Mouse (Mus musculus) G1E-ER4 (cell line): Measurements from ENCODE around the gene Nrxn3. TPM values are rescaled to one million over a fixed set of nuclear protein-coding genes. Genes with fewer than 3 reads are reported as not detected.

Source experiments
- GATA1 ChIP-seq: IDR thresholded peaks from one replicate; pipeline ENCODE4 v1.8.0; 2012; ENCODE audit warnings: low read length, inconsistent platforms
- polyA plus RNA-seq: library from polyadenylated mRNA; stranded (reverse); fragments of >175 nt; gene quantifications from 2 replicates; pipeline ENCODE4 v1.2.3, GENCODE M21; 2012

Nrxn3 gene
- polyA plus RNA-seq, 1 experiment = not detected

DNA sequence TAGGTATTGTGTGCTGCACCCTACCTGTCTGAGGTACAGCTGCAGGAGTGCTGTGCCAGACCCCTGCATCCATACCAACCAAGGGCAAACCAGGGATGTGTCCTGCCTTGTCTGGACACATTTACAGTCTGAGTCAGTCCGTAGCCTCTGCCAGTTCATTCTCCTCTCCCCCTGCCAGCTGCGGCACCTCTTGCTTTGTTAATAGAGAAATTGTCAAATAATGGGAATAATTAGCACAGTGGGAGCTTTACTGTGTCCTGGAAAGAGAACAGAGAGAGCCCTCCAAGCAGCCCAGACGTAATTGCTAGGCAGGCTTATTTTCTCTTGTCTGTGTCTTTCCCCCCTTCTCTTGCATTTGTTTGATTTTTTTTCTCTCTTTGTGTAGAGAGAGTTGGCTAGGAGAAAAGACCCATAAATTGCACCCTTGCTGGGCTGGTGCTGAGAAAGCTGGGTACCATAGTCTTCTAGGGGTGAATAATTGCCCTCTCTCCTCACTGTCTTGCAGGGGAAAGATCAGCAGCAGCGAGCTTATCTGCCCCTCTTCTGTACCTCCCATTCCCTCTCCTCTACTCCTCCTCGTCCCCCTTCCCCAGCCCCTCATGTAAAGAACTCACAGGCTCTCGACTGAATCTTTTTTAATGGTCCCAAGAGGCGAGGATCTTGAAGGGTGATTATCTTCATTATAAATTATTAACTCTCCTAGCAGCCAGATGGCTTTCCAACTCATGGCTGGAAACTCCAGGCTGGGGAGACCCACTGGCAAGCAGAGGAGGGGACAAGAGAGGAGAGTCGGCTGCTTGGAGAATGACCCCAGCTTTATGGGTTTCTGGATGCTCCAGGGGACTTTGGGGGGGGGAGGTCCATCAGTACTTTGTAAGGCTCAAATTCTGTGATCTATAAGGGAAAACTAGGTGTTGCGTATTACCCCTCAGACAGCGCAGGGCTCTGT lies 61.8 kb downstream of the Nrxn3 start:
- TF ChIP-seq GATA1 = no peak

DNA sequence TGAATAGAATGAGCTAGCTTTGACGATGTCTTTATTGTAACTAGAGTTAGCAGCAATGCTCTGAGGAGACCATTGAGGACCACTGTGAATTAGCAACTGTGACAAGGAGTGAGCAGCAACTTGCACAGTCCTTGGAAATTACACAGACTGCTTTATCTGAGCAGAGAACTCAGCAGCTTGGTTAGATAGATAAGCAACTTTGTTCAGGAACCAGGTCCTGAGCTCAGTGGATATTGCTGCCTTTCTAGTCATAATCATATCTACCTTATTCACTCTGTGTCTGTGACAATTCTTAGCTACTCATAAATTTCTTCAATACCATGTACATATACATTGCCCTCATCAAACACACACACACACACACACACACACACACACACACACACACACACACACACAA lies 70.6 kb downstream of the Nrxn3 start:
- no peak for TF ChIP-seq GATA1

DNA sequence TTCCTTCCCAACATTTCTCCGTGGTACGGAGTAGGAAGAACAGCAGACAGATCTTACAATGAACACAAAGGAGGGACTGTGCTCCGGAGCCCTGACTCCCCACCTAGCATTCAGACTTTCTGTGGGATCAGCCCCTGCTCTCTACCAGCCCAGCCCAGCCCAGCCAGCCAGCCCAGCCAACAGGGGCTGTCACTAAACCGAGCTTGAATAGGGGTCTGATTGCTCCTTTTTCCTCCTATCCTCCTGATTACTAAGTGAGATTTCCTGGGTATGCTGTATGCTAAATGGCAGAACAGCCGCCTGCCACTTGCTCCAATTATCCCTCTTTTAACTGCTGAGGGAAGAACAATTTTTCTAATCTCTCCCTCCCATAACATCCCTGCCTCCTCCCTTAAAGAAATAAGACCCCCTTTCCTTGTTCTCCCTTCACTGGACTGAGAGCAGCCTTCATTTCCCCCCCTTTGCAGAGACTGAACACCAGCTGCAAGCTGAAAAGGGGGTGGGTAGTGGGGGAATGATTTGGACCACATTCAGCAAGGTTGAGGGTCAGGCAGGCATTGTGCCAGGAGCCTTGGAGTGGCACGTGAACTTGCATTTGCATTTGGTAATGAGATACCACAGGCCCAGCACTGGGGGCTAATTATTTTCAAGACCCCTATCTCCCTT lies 78.4 kb downstream of the Nrxn3 start:
- TF ChIP-seq GATA1 = no peak

DNA sequence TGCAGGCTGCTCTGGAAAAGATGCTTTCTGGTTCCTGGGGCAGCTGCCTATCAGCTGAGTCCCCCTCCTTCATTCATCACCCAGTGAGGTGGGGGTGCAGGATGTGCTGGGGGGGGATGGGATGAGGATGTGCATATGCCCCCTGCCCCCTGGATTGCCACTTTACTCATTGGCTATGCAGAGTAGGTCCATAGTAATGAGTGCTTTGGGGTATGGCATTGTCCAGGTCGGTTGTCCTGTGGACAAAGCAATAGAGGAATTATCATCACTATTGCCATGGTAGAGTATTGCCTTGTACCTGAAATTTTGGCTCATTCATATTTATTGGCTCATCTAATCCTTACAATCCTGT lies 79.0 kb downstream of the Nrxn3 start:
- TF ChIP-seq GATA1 = no peak

DNA sequence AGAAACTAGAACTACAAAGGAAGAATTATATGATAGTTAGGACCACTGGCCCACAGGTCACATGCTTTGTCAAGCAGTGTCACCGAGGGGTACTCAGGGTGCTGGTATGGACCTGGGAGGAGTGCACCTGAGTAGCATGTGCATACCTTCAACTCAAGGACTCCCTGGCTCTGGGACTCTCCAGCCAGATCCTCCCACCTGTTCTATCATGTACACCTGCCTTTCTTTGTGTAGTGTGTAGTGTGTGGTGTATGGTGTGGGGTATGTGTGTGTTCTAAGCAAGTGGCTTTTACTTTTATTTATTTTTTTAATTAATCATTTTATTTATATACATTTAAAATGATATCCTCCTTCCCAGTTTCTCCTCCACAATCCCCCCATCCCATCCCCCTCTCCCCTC lies 86.3 kb downstream of the Nrxn3 start:
- no peak for TF ChIP-seq GATA1

DNA sequence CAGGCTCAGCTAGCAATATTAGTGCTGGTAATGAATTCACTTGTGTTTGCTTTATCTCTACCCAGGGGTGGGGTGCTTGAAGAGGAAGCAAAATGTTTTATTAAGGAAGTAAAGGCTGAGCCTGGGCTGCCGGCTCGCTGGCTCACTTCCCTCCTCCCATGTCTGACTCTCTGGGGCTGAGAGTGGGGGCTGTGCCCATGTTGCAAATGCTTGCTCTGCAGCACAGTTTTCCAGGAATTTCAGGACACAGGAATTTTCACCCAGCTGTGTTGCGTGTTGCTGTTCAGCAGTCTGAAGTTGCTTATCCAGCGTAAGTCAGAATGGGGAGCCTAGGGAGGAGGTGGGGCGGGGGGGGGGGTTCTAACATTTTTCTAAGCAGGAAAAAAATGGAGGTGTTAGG lies 89.5 kb downstream of the Nrxn3 start:
- no peak for TF ChIP-seq GATA1

DNA sequence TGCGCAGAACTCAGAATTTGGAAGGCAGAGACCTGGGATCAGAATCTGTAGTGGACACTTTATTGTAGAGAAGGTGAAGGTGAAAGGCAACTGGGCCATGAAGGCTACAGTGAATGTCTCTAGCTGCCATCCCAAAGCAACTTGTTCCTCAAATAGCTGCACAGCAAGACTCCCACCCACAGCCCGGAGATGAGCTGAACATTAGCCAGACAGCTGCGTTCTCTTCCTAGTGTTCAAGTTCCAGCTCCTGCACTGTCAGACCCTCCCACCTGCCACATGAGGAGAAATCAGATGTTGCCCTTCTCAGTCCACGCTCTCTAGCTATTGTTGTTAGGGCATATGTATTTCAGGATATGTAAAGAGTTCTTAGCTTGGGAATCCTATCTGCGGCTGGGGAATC lies 94.2 kb downstream of the Nrxn3 start:
- no peak for TF ChIP-seq GATA1

DNA sequence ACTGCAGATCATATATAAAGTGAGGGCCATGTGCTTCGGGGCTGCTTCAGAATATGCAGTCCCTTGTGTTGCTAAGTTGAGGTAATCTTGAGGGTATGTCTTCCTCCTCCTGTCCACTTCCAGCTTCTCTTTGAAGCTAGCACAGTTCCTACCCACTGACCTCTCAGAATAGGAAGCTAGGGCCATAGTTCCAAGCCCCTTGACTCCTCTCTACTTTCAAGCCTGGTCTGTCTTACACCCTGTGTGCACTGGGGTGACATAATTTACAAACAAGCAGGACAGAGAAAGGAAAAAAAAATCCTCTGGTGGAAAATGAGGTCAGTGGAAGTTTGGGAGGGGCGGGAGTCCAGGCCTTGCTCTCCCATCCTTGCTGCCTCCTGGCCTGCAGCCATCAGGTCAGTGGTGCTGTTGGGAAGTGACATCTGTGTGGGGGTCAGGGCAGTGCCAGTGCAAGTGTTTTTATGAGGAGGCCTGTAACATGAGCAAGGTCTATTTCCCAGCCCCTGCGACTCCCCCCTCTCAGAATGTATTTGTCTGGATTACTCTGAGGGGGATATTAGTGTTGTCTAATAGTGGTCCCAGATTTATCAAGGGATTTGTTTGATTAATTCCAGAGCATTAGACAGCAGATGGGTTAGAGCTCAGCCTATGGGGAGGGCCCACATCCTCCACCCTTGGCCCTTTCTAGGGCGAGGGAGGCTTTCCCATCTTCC lies 96.1 kb downstream of the Nrxn3 start:
- TF ChIP-seq GATA1 = no peak

DNA sequence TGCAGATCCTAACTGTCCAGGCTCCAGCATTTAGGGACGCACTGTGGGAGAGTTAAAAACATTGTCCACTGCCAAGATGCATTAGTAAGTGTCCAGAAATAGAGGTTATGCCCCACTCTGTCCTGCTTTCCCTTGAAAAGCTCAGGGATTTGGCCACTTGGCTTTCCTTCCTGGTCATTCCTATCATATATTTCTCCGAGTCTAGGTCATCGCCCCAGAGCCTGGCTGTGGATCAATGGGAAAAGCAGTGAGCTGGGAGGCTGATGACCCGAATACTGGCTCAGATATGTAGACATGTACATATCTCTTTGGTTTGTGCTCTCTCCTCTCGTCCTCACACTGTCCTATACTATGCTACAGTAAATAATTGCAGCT lies 96.6 kb downstream of the Nrxn3 start:
- no peak for TF ChIP-seq GATA1

DNA sequence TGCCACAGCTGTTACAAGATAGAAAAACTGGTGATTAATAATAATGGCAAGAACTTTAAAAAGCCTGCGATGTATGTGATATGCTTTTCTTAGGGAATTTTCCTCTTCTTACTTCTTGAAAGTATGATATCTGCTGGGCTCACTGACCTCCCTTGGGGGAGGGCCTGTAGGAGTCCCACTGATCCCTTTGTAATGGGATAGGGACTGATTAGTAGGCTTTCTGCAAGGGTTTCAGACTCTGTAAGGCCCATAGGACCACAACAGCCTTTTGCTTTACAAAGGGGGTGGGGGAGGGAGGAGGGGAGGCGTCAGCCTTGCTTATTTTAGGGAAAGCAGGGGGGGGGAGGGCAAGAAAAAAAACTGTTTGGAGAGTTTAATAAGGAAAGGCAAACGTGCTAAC lies 97.5 kb downstream of the Nrxn3 start:
- TF ChIP-seq GATA1 = no peak

DNA sequence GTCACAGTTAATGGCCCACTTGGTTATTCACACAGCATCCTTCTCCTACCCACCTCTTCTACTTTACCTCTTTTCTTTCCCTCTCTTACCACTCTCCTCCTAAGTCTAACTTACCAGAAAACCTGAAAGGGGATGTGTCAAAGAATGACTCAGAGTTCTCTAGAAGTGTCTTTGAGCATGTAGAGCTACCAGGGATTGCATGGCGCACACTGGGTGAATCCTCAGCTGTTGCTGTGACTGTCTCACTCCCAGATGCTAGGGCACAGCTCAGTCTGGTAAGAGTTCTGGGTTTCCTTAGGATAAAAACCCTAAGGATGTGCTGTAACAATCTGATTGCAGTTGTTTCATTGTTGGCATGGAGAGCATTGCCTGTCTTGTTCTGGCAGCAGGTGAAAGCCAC lies 108.2 kb downstream of the Nrxn3 start:
- TF ChIP-seq GATA1 = no peak

DNA sequence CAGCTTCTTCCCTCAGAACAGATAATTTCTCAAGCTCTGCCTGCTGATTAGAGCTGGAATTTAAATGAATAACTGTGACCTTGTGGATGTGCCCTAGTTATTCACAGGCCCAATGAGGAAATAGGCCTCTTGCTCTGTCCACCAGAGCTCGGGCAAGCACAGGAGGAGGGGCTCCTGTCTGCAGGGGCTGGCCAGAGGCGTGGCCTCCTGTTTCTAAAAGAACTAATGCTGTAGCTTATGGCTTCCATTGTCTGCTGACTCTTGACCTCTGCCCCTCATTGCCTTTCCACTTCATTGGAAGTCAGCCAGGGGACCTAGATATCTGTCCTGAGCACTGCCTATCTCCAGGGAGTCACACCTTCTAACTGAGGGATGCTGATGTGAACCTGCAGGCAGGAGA lies 113.1 kb downstream of the Nrxn3 start:
- no peak for TF ChIP-seq GATA1

DNA sequence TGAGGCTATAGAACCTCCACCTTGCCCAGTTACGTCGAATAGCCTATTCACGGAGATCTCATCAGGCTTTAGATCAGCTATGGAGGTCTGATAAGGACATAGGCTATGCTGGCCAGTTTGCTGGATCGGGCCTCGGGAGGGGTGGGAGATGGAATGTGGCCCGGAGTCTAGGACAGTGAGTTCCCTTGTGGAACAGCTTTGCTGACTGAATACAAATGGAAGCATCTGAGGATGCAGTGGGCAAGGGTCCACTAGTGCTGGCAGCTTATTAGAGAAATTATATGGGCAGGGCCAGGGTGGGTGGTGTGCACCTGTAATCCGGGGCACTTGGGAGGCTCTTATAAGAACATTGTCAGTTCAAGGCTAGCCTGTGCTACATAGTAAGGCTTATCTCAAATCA lies 117.0 kb downstream of the Nrxn3 start:
- TF ChIP-seq GATA1 = no peak

DNA sequence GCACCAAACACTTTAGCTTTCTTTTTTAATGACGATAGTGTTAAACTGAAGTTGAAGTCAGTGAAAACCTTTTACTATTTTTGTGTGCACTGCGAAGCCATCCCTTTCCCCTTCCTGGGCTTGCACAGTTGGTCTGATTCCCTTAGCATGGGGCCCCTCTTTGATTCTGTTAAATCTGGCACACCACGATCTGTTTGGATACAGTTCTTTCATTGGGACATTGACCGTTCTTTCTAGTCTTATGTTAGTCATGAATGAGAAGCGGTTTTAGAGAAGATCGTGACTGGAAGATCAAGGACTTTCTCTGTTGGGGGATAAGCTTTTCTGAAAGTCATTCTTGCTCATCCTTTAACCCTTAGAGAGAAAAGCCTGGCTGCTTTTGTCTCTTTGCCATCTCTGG lies 118.7 kb downstream of the Nrxn3 start:
- TF ChIP-seq GATA1 = no peak

DNA sequence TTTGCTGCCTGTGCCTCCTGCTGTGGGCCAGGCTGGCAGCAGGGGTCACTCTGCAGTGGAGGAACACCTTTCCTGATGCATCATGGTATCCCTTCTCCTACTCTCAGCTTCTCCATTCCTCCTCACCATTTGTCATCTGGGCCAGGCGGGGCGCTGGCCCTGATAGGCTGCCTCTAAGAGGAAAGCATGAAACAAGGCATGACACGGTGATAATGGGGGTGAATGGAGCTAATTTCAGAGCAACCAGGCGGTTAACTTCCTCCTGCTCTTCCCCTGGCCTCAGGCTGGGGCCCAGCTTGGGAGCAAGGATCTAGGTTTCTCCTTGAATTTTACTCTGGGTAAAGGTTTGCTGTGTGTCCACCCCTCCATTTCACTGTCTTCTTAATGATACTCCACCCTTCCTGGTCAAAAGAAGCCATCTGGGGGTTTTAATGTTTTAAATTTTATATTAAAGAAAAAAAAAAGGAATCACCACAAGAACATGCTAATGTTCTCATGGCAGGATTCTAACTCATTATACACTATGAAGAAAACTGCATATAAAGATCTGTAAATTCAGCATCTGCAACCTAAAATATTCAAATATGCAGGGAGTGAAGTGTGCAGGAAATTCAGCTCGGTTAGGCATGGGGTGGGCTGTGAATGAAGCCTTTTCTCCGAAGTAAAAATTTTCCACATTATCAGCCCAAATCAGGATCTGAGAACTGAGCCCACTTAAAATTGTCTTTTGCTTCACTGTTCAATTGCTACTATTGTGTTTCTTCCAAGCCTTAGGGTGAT lies 127.9 kb downstream of the Nrxn3 start:
- TF ChIP-seq GATA1 = no peak

DNA sequence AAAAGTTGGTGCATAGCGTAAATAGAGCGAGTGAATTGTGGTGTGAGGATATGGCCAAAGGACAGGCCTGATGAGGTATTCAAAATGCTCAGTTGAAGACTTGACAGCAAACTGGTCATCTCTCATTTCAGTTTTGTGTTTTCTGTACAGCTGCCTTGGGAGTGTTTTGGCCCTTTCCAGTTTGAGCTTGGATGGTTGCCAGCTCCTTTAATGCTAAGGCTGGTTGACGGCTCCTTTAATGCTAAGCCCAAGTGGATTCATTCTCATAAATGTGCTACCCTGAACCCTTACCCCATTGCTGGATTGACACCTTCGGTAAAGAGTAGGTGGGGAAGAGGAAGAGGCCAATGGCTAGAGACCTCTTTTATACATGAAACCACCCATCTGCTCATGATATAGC lies 131.4 kb downstream of the Nrxn3 start:
- TF ChIP-seq GATA1 = no peak
